Mouse (Mus musculus): ENCODE measurements around the gene Rhobtb1.

DNA sequence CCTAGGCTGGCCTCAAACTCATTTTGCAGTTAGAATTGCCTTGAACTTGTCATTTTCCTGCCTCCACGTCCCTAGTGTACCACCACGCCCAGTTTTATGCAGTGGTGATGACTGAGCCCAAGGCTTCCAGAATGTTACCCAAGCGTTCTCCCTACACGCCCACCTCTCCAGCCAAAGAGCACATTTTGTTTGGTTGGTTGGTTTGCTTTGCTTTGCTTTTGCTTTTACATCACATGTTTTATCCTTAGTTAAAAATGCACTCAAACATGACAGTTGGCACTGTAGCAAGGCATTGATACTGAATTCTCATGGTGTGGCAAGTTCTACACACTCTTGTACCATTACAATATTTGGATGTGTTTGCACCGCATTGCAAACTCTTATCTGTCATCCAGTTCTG, 12.0 kb downstream of the Rhobtb1 start:
- TF ChIP-seq CTCF (IDR thresholded peaks at IDR 0.05; ENCODE audit: extremely low read depth, insufficient read depth, insufficient read length, insufficient replicate concordance) (no peak), POLR2A (IDR thresholded peaks at IDR 0.05; ENCODE audit: low read depth, low read length) (no peak)
